Mouse (Mus musculus) liver, postnatal 0 days (tissue): Measurements from ENCODE around the gene Igfbp5.

Source experiments
- CTCF ChIP-seq: sonication (generic); IDR thresholded peaks from 2 replicates; pipeline ENCODE4 v1.5.1; 2016; ENCODE audit warnings: antibody characterized with exemption, low read depth
- EP300 ChIP-seq: IDR thresholded peaks from 2 replicates; pipeline ENCODE4 v1.6.1; 2016; ENCODE audit warnings: antibody characterized with exemption, low read depth, mild to moderate bottlenecking

DNA sequence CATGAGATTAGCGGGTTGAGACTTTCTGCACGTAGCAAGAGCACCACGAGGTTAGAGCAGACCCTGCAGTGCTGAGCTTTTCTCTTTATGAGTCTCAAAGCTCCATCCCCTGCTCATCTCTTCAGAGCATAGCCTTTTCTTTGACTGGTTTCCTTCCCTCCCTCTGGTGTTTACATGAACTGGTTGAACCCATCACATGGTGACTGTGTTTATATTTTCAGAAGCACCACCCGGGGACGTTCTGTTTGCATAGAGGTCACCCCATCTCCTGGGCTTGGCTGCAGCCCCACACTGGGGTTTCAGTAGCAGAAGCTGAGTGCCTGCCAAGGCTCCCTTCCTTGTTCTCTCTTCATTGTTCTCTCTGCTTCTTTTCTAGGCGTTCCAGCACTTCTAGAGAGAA lies 40.1 kb upstream of the Igfbp5 start:
- TF ChIP-seq CTCF (no peak), EP300 (no peak)
